Mouse (Mus musculus) thymus, postnatal 4 days (tissue): Measurements from ENCODE around the gene Lrit2.

Source experiments
- DNase-seq: peaks from one replicate; pipeline ENCODE4 v3.0.0; 2021

Gene Lrit2

DNA sequence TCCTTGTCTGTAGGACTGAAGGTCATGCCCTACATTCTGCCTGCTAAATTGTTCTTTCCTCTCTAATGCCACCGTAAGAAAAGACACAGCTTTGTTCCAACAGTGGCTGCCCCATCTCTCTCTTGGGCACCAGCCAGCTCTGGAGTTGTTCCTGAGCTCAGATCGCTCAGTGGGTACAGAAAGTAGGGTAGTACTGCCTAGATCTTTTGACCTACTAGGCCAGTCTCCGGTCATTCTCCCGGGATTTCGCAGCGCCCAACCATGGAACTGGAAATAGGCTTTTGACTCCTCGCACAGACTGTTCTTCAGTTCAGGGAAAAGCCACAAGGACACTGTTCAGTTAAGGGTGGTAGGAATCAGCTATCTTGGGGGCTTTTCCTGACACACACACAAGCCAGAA, 45.2 kb downstream of the Lrit2 start:
- no peak for DNase-seq

DNA sequence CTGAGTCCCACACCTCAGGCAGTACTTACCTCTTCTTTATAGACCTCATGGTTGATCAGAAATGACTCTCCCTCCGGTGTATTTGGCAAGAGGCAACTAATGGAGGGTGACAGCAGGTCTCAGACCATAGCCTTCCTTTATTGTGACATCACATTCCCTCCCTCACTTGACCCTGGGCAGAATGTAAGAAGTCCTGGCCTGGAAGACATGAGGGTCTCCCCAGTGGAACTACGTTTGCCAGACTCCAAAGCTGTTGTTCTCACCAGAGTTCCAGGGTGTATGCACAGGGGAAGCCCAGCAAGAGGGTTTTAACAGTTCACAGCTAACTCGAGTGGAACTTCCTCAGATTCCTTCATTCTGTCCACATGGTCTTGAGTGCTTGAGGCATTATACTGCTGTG, 46.2 kb downstream of the Lrit2 start, which contains the start of gene 2610528A11Rik:
2610528A11Rik (minus strand) TSS at position 101 of the 400 bp plus-strand sequence.
- DNase-seq, result no peak

DNA sequence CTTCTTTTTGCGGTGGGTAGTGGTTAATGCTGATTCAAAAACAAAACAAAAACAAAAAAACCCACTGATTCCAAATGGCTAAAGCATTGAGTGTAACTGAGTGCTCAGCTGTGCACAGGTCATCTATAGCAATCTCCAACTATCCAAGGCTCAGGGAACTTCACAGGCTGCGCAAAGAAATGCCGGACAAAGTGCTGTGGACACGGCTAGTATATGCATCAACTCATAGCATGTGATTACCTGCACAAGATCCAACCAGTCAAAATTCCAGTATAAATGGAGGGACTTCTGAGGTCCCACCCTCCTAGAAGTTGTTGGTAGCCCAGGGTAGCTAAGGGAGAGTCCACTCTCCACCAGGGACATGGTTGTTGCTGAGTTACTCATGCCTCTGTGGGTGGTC, 51.5 kb downstream of the Lrit2 start:
- no peak for DNase-seq
